Mouse (Mus musculus) spleen, adult 2 months (tissue): ENCODE measurements at regions not wholly inside any gene's neighbourhood (a gene's known extent, or its start where the extent isn't known, plus 50 kb on each side); places are given as distances from the start of the nearest gene placed in this dataset.

Source experiments
- DNase-seq, 2 experiments: peaks; one replicate each; pipeline versions ENCODE4 v3.0.0 to v3.0.0-alpha.2; 2012 to 2021; ENCODE audit warnings: low spot score in 2 of 2, low read depth in 1 of 2
- H3K27ac ChIP-seq: fragments of 200-500 bp; 2 replicates; pipeline ENCODE4 v1.5.1; 2012; ENCODE audit warnings: low read length, inconsistent platforms; ENCODE audit not compliant: insufficient read depth
- H3K27me3 ChIP-seq: fragments of 200-500 bp; 2 replicates; pipeline ENCODE4 v1.6.1; 2012; ENCODE audit warnings: mild to moderate bottlenecking, moderate library complexity, low read length, inconsistent platforms; ENCODE audit not compliant: control insufficient read depth, insufficient read depth
- H3K36me3 ChIP-seq: fragments of 200-500 bp; 2 replicates; pipeline ENCODE4 v1.6.1; 2012; ENCODE audit warnings: mild to moderate bottlenecking, low read length, inconsistent platforms; ENCODE audit not compliant: control insufficient read depth, insufficient read depth
- H3K4me1 ChIP-seq: fragments of 200-500 bp; 2 replicates; pipeline ENCODE4 v1.6.1; 2011; ENCODE audit warnings: inconsistent platforms; ENCODE audit not compliant: control insufficient read depth, insufficient read depth, insufficient read length
- H3K4me3 ChIP-seq: fragments of 200-500 bp; 2 replicates; pipeline ENCODE4 v1.5.1; 2011; ENCODE audit warnings: mild to moderate bottlenecking, inconsistent platforms; ENCODE audit not compliant: insufficient read depth, insufficient read length; ENCODE audit errors: extremely low read depth
- CTCF ChIP-seq: fragments of 200-500 bp; IDR thresholded peaks from 2 replicates; pipeline ENCODE4 v1.5.1; 2011; ENCODE audit warnings: mild to moderate bottlenecking, inconsistent platforms; ENCODE audit not compliant: insufficient read depth, insufficient read length, insufficient replicate concordance; ENCODE audit errors: extremely low read depth
- POLR2A ChIP-seq: fragments of 200-500 bp; IDR thresholded peaks from 2 replicates; pipeline ENCODE4 v1.6.1; 2011; ENCODE audit warnings: low read depth, low read length, inconsistent platforms
- WGBS: fragments of 180-500 bp; shearing (Covaris S2); methylation state at CpG from one replicate; pipeline ENCODE4 v1.1.7; 2018; 5-methylcytosine and 5-hydroxymethylcytosine counted together

GRCm38 (mm10) chr3:120982795-120983555 is 188.5 kb downstream of the Rwdd3 start:
- no peaks in the 10 kb centered on the region for H3K4me1 ChIP-seq
- no peak for DNase-seq
- H3K36me3 ChIP-seq, result no peaks in the 10 kb centered on the region
- no peaks in the 10 kb centered on the region for H3K27me3 ChIP-seq
- H3K4me3 ChIP-seq, result no peak overlapping the region
- H3K27ac ChIP-seq, result no peak overlapping the region
- TF ChIP-seq POLR2A, result no peak
- TF ChIP-seq CTCF, result no peak
- WGBS, result 23% methylated on average over 10 of the region's 10 CpGs

- Histone ChIP-seq H3K27ac (no peak overlapping the region), H3K36me3 (no peaks in the 10 kb centered on the region), H3K4me1 (no peaks in the 10 kb centered on the region), H3K27me3 (no peaks in the 10 kb centered on the region), H3K4me3 (no peak overlapping the region)
- WGBS, result 18% methylated on average over 4 of the region's 4 CpGs
- DNase-seq, result no peak
- TF ChIP-seq POLR2A (no peak), CTCF (no peak)
Measured at GRCm38 (mm10) chr3:120982218-120982617, 189.3 kb downstream of the Rwdd3 start.

GRCm38 (mm10) chr3:120970746-120971466 is 200.6 kb downstream of the Rwdd3 start:
- no peaks in the 10 kb centered on the region for H3K36me3 ChIP-seq
- no peak for DNase-seq

GRCm38 (mm10) chr3:120946906-120947305 is 224.6 kb downstream of the Rwdd3 start:
- Histone ChIP-seq H3K4me1 (no peaks in the 10 kb centered on the region), H3K4me3 (no peak overlapping the region), H3K27ac (no peak overlapping the region), H3K27me3 (no peaks in the 10 kb centered on the region), H3K36me3 (no peaks in the 10 kb centered on the region)
- no peak for TF ChIP-seq CTCF
- TF ChIP-seq POLR2A, result no peak
- no peak for DNase-seq
- WGBS, result 90% methylated on average over 8 of the region's 8 CpGs

More at GRCm38 (mm10) chr3:120970746-120971466, 200.6 kb downstream of the Rwdd3 start:
- Histone ChIP-seq H3K4me3 (no peak overlapping the region), H3K27me3 (no peaks in the 10 kb centered on the region), H3K4me1 (no peaks in the 10 kb centered on the region), H3K27ac (no peak overlapping the region)
- 90% methylated on average over 14 of the region's 14 CpGs for WGBS
- no peak for TF ChIP-seq POLR2A
- no peak for TF ChIP-seq CTCF

- TF ChIP-seq CTCF (no peak), POLR2A (no peak)
- WGBS, result 77% methylated on average over 4 of the region's 4 CpGs
- DNase-seq, result no peak
- no peak overlapping the region for H3K4me3 ChIP-seq
- no peaks in the 10 kb centered on the region for H3K36me3 ChIP-seq
- H3K27ac ChIP-seq, result no peak overlapping the region
- H3K27me3 ChIP-seq, result no peaks in the 10 kb centered on the region
- no peaks in the 10 kb centered on the region for H3K4me1 ChIP-seq
Measured at GRCm38 (mm10) chr3:120934401-120934800, 237.1 kb downstream of the Rwdd3 start.

DNA sequence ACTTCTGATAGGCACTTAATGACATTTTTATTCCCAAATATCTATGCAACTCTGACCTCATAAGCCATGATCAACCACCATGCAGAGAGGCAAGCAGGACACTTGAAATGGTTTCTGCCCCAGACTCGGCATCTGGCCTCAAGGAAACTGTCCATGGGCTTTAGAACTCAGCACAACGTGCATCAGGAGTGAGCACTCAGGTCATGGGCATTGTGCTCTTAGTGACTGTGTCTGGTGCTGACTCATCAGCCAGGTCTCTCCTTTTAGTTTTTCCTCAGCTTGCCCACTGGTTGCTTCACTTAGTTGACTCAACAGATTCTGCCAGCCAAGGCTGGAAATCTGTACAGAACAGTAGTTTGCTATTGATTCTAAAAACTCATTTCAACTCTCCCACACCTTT is 251.1 kb downstream of the Rwdd3 start:
- no peaks in the 10 kb centered on the region for H3K4me1 ChIP-seq
- no peak overlapping the region for H3K4me3 ChIP-seq
- 76% methylated on average over 2 of the region's 2 CpGs for WGBS
- no peaks in the 10 kb centered on the region for H3K27me3 ChIP-seq
- no peak for DNase-seq
- no peaks in the 10 kb centered on the region for H3K36me3 ChIP-seq
- no peak overlapping the region for H3K27ac ChIP-seq
- TF ChIP-seq CTCF (no peak), POLR2A (no peak)

DNA sequence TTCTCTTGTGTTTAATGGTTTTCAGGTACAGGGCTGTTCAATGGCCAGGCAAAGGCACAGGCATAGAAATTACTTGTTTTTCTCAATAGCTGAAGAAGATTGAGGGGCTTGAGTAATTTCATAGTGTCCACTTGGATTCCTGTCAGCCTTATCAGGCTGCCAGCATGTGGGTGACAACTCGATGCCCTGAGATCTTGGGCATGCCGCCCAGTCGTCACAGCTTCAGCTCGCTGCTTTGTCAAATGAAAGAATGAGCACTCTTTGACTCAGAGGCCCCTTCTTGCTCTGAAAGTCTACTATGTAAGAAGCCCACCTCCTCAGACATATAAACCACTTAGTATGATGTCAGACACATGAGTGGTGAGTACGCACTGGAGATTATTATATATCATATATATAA is 272.6 kb downstream of the Rwdd3 start:
- H3K27me3 ChIP-seq, result no peaks in the 10 kb centered on the region
- H3K36me3 ChIP-seq, result no peaks in the 10 kb centered on the region
- no peak overlapping the region for H3K4me3 ChIP-seq
- H3K27ac ChIP-seq, result no peak overlapping the region
- no peak for TF ChIP-seq CTCF
- no peak for TF ChIP-seq POLR2A
- H3K4me1 ChIP-seq, result no peaks in the 10 kb centered on the region
- 93% methylated on average over 5 of the region's 5 CpGs for WGBS
- DNase-seq, result no peak
